Mouse (Mus musculus) frontal cortex, postnatal 36 days (tissue): Measurements from ENCODE around the gene Stambpl1.
A peak's percentile ranks its signal among the peaks of the same experiment; 100 is the strongest.

ENCODE experiments used
- DNase-seq, 2 experiments: peaks; one replicate each; pipeline ENCODE4 v3.0.0; 2022; ENCODE audit warnings: low spot score in 2 of 2

Stambpl1 gene

DNA sequence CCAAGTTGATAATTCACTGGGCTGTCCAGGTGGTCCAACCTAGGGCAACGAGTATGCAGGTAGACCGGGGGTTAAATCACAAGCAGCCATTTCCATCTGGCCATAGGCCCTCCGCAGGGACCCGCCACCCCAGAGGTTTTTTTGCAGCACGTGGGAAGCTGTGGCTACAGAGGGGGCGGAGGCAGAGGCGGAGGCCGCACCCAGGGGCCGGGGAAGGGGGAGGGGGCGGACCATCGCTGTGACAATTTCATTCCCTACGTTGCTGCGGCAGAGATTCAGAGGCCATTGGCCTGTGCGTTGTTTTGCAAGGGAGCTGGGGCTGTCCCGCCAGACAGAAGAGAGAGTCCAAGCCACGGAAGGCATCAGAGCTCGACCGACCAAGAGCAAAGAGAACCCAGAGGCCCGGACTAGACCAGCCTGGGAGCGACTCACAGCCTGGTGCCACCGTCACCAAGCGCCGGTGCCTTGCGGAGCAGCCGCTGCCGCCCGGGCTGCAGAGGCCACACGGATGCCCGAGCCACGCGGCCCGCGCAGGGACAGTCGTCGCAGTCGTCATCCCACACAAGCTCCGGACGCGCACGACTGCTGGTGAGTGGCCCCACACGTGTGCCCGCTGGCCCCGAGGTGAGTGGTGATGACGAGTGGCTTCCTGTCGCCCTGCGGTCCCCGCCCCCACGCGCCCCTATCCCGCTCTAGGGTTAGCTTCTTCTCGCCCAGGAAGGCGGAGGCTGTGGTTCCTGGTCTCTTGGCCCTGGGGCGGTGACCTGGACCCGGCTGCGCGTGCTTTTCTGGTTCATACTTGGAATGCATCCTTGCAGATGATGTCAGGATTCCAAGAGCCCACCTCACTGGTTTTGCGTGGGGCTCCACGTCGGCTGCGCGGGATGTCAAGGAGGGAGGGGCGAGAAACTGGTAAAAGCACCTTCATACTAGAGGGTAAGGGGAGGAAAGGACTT is at the start of gene Stambpl1:
Stambpl1 (plus strand) TSS at position 222 of the 956 bp plus-strand sequence.
- DNase-seq: peak; percentile 71 to 75

DNA sequence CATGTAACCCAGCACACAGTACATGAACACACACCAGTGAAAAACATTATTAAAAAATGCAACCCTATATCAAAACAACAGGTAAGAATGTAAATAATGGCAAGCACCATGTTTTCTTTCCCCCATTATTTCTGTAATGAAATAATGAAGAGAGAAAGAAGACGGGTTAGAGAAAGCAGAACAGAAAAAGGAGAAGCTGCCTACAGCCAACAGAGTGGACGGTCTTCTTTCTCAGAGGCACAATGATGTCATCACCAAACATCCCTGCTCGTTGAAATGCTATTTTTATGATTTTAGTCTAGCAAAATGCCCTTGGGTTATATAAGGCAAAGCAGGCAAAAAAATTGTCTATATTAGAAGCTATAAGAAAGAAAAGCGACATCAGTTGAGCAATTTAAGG is 43.6 kb upstream of the Stambpl1 start:
- no peak for DNase-seq

DNA sequence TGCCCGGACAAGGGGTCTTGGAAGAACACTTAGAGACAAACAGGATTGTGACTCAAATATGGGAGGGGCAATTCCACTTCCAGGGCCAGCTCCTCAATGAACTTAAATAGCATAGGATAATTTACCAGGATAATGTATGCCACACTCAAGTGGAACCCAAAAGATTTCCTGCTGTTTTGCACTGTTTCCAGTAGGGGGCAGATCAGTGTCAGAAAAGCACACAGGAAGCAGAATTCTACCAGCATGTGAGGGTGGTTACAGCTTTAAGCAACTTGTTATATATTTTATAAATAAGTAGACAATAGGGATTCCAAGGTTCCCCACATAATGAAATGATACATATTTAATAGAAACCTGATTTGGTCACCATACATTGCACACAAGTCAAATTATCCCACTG is 40.1 kb upstream of the Stambpl1 start:
- DNase-seq: peak in 1 of 2 experiments; percentile 25

DNA sequence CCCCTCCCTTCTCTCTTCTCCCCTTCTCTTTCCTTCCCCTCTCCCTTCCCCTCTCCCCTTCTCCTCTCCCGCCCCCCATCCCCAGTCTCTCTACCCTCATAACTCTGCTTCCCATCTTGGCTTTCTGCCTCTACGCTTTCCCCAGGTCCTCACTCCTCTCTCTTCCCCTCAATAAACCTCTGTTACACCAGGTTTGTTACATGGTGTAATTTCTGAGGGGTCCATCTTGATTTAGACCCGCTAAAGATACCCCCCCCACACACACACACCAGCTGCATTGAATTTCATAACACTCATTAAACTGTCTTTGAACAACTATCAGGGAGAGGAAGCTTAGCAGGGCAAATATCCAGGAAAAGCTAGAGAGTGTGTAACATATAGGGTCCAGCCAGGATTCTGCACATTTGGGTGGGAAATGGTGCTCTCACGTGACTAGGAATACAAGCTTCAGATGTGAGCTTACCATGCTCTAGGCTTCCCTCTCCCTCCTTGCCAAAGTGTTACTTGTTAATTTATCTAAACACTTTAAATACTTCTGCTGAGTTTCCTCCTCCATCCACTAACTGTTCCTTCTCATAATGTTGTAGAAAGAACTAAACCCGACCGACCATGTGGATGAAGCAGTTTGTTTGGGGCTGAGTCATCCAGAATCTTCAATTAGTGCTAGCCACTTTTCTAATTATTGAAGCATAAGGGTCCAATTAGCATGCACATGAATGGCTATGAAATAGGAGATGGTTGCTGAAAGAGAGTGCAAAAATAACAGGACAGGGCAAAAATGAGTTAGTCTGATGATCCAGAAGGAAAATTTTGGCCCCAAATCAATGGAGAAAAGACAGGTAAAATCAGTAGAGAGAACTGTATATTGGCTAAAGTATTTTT is 38.5 kb upstream of the Stambpl1 start:
- no peak for DNase-seq

DNA sequence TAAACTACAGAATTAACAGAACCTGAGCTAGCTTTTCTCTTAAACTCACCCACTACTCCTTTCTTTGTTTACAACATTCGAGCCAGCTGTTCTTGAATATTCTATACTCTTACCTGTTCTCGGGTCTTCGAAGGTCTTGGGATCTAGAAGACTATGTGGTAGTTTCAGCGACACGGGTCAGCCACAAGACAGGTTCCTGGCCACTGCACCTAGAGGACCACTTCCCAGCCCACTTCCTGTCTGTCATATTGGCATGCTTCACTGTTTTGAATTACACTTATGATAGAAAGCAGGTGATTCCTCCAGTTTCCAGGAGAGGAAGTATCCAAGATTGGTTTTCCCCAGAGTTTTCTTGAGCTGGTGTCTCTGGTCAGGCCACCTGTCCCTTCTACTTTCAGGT is 29.3 kb upstream of the Stambpl1 start:
- DNase-seq: no peak

DNA sequence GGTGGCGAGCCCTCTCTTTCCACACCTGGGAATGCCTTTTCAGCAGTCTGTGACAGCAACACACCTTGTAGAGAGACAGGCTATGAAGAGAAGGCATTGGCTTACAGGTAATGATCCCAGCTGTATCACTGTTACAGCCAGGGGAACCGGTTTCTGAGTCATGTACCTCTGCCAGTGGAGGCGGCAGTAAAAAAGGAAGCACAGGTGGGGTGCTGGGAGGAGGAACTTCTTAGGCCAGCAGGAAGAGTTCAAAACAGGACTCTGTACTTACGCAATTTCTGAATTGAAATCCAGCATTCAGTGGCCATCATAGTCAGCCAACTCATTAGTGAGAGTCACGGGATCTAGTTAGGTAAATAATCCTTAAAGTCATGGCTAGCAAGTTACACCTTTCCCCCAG is 26.1 kb upstream of the Stambpl1 start, which contains the start of gene Ankrd22:
Ankrd22 (minus strand) TSS at position 163 of the 400 bp plus-strand sequence.
- no peak for DNase-seq

DNA sequence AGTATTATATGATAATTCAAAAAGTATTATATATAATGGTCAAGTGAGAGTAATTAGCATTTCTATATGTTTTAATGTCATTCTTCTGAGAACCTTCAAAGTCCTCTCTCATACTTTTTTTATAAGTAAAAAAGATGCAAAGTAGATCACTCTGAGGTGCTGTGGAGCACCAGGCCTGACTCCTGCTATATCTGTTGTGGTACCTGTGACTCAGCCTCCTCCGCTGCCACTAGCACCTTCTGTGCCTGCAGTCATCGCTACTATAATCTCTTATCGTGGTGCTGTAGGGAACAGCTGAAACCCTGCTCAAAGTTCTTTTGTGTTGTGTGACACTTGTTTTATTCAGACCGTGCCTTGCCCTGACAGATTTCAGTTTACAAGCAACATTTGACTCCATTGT is 25.6 kb upstream of the Stambpl1 start:
- no peak for DNase-seq

DNA sequence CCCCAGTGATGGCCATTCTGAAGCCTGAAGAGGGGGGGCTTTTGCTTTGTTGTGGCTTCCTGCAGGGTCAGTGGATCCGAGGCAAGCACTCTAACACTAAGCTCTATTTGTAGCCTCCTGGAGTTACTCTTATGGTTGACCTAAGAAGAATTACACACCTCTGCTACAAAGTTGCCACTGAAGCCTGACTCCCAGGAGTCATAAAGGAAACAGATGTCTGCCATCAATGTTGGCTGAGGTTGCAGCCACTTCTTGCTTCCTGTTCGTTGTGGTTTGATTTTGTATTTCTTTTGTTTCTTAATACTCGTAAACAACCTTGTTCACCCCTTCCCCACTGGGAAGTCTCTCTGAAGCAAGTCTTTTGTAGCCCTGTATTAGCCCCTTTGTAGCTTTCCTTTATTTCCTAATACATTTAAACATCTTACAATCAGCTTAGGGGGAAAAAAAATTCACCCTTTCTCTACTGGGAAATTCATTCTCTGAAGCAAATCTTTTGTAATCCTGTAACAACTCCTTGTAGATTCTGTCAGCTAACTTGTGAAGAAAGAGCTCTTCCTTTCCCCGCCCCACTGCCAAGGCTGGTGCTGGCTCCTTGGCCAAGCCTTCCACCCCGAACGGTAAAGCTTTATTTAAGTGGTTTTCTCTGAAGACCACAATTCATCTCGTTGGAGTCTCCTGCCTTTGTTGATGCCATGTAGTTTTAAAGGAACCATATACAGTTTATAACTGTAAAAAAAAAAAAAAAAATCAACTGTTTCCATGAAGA is 23.9 kb upstream of the Stambpl1 start:
- DNase-seq: no peak

DNA sequence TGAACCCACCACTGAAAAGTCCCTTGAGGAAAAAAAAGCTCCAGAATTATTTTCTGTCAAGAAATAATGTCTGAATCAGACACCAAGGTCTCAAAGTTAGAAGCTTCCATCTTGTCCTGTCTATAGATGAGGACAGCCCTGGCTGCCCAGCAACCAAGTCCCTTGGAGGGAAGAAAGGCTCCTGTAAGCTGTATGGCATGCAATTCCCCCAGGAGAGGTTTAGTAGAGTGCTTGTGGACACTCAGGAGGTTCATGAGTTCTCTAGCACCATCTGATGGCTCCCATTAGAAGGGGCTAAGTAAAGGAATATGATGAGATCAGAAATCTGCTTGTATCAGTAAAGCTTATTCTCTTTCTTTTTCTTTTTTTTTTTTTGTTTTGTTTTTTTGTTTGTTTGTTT is 22.9 kb upstream of the Stambpl1 start:
- DNase-seq: no peak

DNA sequence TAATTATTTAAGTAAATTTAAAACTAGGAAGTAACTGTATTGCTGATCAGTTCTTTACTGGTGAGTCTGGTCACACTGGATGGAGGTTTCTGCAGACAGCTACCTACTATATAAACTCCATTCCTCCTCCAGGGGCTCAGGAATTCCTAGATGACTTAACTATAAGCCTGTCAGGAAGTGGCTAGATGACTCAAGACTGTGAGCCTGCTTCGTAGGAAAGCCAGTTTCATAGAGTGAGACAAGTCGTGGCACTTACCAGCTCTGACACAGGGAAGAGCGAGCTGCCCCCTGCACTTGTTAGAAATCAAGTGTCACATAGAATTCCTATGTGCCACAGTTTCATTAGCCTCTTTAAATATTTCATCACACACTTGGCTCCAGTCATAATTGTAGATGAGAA is 20.9 kb upstream of the Stambpl1 start:
- no peak for DNase-seq

DNA sequence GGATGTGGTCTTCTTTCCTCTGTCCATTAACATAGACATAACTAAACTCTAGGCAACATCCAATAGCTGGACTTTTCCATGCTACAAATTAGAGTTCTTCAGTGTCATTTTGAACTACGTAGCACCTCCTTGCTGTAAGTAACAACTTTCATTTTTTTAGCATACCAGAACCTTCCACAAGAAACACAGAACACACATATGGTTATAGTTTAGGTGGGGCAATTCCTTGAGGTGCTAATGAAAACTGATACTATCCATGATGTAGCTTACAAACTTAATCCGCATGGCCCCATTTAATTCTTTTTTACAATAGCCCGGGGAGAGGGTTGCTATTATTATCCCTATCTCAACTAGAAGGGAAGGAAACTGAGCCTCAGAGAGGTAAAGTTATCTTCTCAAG is 18.0 kb upstream of the Stambpl1 start:
- DNase-seq: no peak

DNA sequence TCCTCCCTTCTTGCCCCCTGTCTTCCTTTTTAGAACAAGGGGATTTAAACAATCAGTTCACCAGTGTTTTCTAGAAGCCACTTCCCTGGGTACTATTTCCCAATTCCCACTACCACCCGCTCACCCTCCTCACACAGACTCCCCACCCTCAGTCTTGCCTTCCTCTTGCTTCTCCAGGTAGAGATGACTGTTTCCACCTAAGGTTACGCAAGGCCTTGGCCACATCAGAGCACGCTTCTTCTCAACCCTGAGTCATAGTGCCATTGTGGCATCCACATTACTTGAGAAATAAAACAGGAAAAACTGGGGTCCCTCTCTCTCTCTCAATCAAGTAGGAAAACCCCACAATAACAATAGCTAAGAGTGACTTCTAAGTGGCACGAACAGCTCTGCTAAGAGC is 12.9 kb upstream of the Stambpl1 start:
- DNase-seq: no peak

DNA sequence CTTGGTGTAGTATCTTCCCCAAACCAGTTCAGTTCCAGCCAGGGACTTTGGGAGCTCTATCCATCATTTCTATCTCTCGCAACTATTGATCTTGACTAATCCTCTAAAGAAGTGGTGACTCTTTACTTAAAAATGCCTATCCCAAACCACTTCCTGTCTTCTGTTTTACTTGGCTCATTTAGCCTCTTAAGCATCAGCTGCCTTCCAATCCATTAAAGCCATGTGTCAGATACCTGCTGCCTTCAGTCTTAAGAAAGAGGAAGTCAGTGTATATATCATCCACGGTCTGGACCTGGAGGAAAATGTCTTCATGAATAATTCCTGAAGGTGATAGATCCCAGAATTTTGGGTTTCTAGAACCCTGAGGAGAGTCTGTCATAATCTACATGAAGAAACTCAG is 11.7 kb upstream of the Stambpl1 start:
- DNase-seq: no peak

DNA sequence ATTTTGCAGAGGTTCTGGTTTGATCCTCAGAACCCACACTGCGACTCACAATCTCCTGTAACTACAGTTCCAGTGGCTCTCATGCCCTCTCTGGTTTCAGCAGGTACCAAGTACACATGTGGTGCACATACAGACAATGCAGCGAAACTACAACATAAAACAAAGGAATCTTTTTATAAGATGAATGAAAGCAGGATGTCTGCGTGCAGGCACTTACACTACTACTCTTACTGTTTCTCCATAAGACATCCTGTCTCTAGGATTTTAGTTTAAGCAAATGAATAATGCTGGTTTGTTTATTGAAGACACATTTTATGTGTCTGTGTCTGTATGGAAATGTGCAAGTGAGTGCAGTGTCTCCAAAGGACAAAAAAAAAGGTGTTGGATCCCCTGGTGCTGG is 10.8 kb upstream of the Stambpl1 start:
- DNase-seq: no peak

DNA sequence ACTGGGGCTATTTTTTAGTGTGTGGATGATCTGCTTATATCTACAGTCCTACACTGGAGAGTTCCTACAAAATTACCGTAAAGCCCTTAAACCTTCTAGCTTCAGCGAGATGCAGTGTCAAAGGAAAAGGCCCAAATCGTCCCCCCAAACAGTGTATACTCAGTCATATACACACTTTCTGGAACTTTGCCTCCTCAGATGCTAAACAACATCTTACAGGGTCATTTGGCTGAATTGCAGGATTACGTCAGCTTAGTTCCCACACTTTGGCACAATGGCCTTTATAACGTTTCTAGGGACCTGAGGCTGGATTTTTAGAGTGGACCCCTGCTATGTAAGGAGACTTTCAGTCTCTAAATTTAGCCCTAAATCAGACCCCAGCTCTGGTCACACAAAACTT is 9.5 kb upstream of the Stambpl1 start:
- DNase-seq: no peak

DNA sequence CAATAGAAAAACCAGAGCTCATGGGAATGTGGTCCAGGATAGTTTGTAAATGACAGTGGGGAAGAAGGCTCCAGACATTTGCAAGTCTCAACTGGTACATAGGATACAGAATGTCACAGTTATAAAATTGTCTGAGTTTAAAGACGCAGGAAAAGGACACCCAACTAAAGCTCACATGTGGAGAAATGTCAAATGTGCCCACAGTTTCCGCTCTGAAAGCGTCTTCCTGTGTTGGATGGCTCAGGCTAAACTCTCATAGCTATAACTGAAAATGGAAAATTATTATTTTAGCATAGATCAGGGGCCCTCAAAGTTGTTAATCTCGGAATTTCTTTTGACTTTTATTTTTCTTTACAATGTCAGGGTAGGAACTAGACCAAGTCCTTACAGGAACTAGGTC is 5.2 kb upstream of the Stambpl1 start:
- DNase-seq: no peak

DNA sequence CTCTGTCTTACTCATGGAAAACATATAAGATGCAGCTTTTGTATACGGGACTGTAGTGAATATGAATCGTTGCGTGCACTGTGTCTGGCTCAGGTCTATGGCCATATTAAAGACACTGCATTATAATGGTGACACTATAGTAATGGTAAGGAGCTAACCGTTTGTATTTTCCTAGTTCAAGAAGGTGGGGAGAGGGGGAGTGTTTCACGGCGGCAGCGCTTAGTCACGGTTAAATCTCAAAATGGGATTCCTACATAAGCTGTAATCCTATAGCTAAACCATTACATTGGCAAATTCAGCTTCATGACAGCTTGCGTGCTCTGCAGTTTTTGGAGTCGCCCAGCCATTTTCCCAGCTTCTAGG is 403 bp upstream of the Stambpl1 start:
- DNase-seq: peak in 1 of 2 experiments; percentile 58

DNA sequence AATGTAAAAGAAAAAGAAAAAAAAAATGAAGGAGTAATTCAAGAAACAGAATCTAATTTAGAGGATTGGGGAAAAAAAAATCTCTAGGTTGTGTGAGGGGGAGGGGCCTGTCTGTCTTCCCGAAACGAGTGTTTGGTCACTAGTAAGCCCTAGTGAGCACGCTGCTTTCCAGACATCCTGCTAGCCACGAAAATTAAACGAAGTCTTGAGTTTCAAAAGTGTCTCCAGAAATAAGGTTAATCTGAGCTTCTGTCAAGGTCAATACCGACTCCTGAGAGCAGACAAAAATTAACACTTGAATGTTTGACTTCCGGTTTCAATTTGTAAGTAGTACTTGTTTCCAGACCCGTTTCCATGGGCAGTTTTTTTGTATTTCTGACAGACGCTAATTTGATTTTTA is 1.1 kb downstream of the Stambpl1 start:
- peak; percentile 17 to 47 for DNase-seq

DNA sequence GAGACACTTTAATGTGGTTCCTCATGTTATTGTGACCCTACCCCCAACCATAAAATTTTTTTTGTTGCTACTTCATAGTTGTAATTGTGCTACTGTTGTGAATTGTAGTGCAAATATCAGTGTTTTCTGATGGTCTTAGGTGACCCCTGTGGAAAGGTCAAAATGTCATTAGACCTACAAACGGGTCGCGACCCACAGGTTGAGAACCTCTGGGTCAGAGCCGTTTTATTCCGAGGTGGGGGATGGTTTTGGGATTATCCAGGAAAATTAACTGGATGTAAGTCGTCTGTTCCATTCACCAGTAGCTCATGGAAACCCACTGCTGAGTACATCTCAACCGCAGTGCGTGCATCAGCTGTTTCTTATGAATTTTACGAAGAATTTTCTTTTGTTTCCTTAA is 1.7 kb downstream of the Stambpl1 start:
- DNase-seq: no peak

DNA sequence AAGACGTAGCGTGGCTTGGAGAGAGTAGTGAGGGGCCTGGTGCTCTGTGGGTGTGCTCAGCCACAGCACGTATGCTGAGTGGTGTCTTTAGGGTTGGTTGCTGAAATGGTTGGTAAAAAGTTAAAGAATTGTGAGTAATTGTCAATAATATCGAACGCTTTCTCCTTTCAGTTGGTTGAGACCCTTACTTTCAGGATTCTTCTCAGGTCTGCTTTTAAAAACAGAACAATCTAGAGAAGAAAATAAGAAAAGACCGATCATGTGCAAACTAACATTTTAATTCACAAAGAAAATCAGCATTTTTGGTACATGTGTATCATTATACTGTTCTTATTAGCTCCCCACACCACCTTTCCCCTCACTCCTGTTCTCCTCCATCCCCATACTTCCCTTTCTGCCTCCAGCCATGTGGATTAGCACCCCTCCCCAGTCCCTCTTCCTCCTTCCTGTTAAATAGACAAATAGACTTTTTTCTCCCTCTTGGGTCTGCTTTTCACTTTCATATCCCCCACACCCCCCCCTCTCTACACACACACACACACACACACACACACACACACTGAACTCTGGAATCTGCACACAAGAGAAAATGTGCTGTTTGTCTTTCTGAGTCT is 2.2 kb downstream of the Stambpl1 start:
- DNase-seq: no peak

DNA sequence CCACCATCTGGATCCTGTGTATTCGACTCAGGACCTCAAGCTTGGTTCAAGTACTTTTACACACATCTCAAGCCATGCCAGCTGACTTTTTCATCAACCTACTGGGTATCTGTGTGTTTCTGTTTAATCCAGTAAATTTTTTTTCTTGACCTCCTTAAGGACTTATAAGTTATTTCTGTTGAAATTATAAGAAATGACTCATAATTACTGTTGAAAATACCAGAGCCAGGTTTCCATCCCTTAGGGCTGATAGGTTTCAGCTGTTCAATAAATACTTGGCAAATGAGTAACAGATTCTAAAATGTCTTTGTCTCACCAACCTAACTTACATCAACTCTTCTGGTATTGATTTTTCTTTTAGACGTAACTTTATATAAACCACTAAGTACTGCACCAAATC is 3.0 kb downstream of the Stambpl1 start:
- DNase-seq: no peak
